Mouse (Mus musculus): ENCODE measurements at regions not wholly inside any gene's neighbourhood (a gene's known extent, or its start where the extent isn't known, plus 50 kb on each side); places are given as distances from the start of the nearest gene placed in this dataset.
"Not testable (repeated sequence)": the region's sequence is repeated elsewhere in the genome, so short reads cannot be mapped to it uniquely, and the experiment has no call there.

DNA sequence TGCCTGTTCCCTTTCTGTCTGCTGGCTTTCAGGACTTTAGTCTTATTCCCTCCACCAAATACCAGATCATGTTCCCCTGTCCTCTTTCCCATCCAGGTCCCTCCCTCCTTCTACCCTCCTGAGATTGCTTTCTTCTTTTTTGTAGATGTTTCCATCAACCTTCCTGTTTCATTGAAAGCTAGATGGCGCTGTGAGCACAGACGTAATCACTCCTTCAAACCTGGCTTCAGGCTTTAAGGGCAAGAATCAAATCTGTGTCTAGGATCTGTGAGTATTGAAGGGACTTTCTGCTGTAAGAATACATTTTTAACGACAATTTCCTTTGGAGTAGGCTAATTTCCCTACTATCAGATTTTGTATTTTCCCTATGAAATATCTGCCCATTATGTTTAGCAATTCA, 234.0 kb upstream of the Snrpn start:
- H3K9me3 ChIP-seq (ENCODE audit: control insufficient read depth, low read depth, low read length); H3K27ac ChIP-seq (ENCODE audit: low read length); ATAC-seq (ENCODE audit: insufficient number of reproducible peaks, insufficient read depth, low FRiP score, low read depth); H3K4me2 ChIP-seq (replicated peaks; ENCODE audit: low read depth, low read length); H3K27me3 ChIP-seq (ENCODE audit: control insufficient read depth, insufficient read depth, low read length); H3K9ac ChIP-seq (replicated peaks; ENCODE audit: low read depth, low read length); H3K4me3 ChIP-seq (ENCODE audit: low read depth, low read length); H3K4me1 ChIP-seq (ENCODE audit: control insufficient read depth, insufficient read depth, low read length); H3K36me3 ChIP-seq (ENCODE audit: control insufficient read depth, insufficient read depth, low read length): not testable (repeated sequence)
- WGBS = 11% methylated on average over 3 of the region's 3 CpGs

DNA sequence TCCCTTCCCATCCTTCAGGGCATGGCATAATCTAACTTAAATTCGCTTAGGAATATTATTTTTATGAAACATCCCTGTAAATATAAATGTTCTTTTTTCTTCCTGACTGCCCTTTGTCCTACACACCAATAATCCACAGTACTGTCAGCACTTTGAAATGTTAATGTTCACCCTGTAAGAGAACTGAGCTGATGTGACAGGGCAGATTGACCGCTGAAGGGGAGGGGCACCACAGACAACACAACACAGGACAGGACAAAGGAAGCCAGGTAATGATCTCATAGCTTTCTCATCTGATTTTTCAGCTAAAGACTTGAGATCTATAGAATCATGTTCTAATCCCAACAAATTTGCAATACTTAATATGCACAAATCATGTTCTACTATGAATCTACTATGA, 212.2 kb upstream of the Snrpn start:
- not testable (repeated sequence) for H3K9me3 ChIP-seq (ENCODE audit: control insufficient read depth, low read depth, low read length); H3K4me2 ChIP-seq (replicated peaks; ENCODE audit: low read depth, low read length); H3K36me3 ChIP-seq (ENCODE audit: control insufficient read depth, insufficient read depth, low read length); ATAC-seq (ENCODE audit: insufficient number of reproducible peaks, insufficient read depth, low FRiP score, low read depth); H3K9ac ChIP-seq (replicated peaks; ENCODE audit: low read depth, low read length); H3K27me3 ChIP-seq (ENCODE audit: control insufficient read depth, insufficient read depth, low read length); H3K27ac ChIP-seq (ENCODE audit: low read length); H3K4me1 ChIP-seq (ENCODE audit: control insufficient read depth, insufficient read depth, low read length); H3K4me3 ChIP-seq (ENCODE audit: low read depth, low read length)
- 71% methylated on average over 2 of the region's 2 CpGs for WGBS

Data from stomach, embryonic 14.5 days (tissue).